Mouse (Mus musculus): ENCODE measurements around the gene Lrrk1. TPM values are rescaled to one million over a fixed set of nuclear protein-coding genes. Genes with fewer than 3 reads are reported as not detected.

Gene Lrrk1
- polyA plus RNA-seq (2016; fragmentation: Nextera tagmentation; extraction: Ambion mirVana): 4.7 and 5.3 TPM in 2 replicates

GRCm38 (mm10) chr7:66387813-66388521 lies at the start of gene Lrrk1:
TSS of gene Lrrk1 (minus strand) at chr7:66388350.
- H3K4me1 ChIP-seq (replicated peaks): peaks cover 18% of the 10 kb centered on the region
- no peaks in the 10 kb centered on the region for H3K36me3 ChIP-seq
- H3K27me3 ChIP-seq (ENCODE audit: insufficient read depth, poor library complexity, severe bottlenecking): peaks cover 18% of the 10 kb centered on the region
- H3K9me3 ChIP-seq: no peaks in the 10 kb centered on the region
- H3K4me3 ChIP-seq: peak within 1 kb of the TSS; percentile 75
- peak within 1 kb of the TSS; percentile 92 for H3K27ac ChIP-seq
- WGBS: under 1% methylated on average over 70 of the region's 70 CpGs
- DNase-seq (ENCODE audit: low spot score): peak; percentile 73

DNA sequence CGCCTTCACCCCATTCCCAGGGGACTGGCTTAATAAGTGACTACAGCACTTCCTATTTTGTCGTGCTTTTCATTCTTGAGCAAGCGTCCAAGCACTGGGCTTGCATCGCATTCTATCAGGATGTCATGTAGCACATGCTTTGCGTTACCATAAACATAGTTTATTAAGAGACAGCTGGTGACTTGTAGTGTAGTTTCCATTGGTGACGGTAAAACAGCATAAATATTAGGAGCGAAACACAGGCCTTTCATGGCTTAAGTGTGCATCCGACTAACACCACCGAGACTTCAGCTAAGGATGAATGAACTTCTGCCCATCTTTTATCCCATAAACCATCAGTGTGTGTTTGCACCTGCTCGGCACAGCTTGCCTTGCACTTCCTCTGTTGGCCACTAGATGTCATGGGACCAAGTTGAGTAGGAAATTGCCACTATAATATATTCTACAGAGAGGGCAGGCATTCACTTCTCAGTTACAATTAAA lies 46.3 kb upstream of the Lrrk1 start:
- peaks cover 11% of the 10 kb centered on the region for H3K27me3 ChIP-seq (ENCODE audit: insufficient read depth, poor library complexity, severe bottlenecking)
- no peaks in the 10 kb centered on the region for H3K36me3 ChIP-seq
- H3K9me3 ChIP-seq: no peaks in the 10 kb centered on the region
- DNase-seq (ENCODE audit: low spot score): peak; percentile 69
- H3K4me3 ChIP-seq: no peak overlapping the region
- WGBS: 55% methylated on average over 10 of the region's 10 CpGs
- H3K4me1 ChIP-seq (replicated peaks): no peaks in the 10 kb centered on the region
- H3K27ac ChIP-seq: no peak overlapping the region

- no peaks in the 10 kb centered on the region for H3K9me3 ChIP-seq
- WGBS: under 1% methylated on average over 56 of the region's 56 CpGs
- peaks cover 18% of the 10 kb centered on the region for H3K4me1 ChIP-seq (replicated peaks)
- no peaks in the 10 kb centered on the region for H3K36me3 ChIP-seq
- DNase-seq (ENCODE audit: low spot score): peak; percentile 68
- peaks cover 78% of the 10 kb centered on the region for H3K27me3 ChIP-seq (ENCODE audit: insufficient read depth, poor library complexity, severe bottlenecking)
- peak within 1 kb of the TSS; percentile 64; the same call in 1 of the 2 replicates for H3K27ac ChIP-seq
- peak within 1 kb of the TSS; percentile 62 for H3K4me3 ChIP-seq
These were observed 39.4 kb upstream of the Lrrk1 start, which contains the start of gene Aldh1a3 for GRCm38 (mm10) chr7:66427437-66428161. TSS of gene Aldh1a3 (minus strand) at chr7:66427517.

- Histone ChIP-seq H3K27me3 (ENCODE audit: insufficient read depth, poor library complexity, severe bottlenecking) (peaks cover 78% of the 10 kb centered on the region), H3K9me3 (no peaks in the 10 kb centered on the region), H3K27ac (no peak overlapping the region; the same call in 1 of the 2 replicates), H3K4me3 (peak overlapping the region; percentile 62), H3K4me1 (replicated peaks) (peaks cover 18% of the 10 kb centered on the region), H3K36me3 (no peaks in the 10 kb centered on the region)
- DNase-seq (ENCODE audit: low spot score): no peak
- WGBS: under 1% methylated on average over 23 of the region's 23 CpGs
These were observed 38.9 kb upstream of the Lrrk1 start for GRCm38 (mm10) chr7:66427053-66427436.

- 79% methylated on average over 8 of the region's 8 CpGs for WGBS
- H3K4me3 ChIP-seq: no peak overlapping the region
- H3K27me3 ChIP-seq (ENCODE audit: insufficient read depth, poor library complexity, severe bottlenecking): peaks cover 69% of the 10 kb centered on the region
These were observed 33.8 kb upstream of the Lrrk1 start for GRCm38 (mm10) chr7:66421903-66422302.

GRCm38 (mm10) chr7:66418981-66419380 lies 30.8 kb upstream of the Lrrk1 start:
- Histone ChIP-seq H3K9me3 (no peaks in the 10 kb centered on the region), H3K36me3 (no peaks in the 10 kb centered on the region), H3K27ac (no peak overlapping the region), H3K4me3 (no peak overlapping the region), H3K27me3 (ENCODE audit: insufficient read depth, poor library complexity, severe bottlenecking) (peaks cover 40% of the 10 kb centered on the region), H3K4me1 (replicated peaks) (peaks cover 3% of the 10 kb centered on the region; the same call in 1 of the 2 replicates)
- DNase-seq (ENCODE audit: low spot score): no peak
- WGBS: 51% methylated on average over 12 of the region's 12 CpGs

More at GRCm38 (mm10) chr7:66421903-66422302, 33.8 kb upstream of the Lrrk1 start:
- no peak for DNase-seq (ENCODE audit: low spot score)
- H3K9me3 ChIP-seq: no peaks in the 10 kb centered on the region
- peaks cover 9% of the 10 kb centered on the region for H3K4me1 ChIP-seq (replicated peaks)
- H3K36me3 ChIP-seq: no peaks in the 10 kb centered on the region
- H3K27ac ChIP-seq: no peak overlapping the region

DNA sequence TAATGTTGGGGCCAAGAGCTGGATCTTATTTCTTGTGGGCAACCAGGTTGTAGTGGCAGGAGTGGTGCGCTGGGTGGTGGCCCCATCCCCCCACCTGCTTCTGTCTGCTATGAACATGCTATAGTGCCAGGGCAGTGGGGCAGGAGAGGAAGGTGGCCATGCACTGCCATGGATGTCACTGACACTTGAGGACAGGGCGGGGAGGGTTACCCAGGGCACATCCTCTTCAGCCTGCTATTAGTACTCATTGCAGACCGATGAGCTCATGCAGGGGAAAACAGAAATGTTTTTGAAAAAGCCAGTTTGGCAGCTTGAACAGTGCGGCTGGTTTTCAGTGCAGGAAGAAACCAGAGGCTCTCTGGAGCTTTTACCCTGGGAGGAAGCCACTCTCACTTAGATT lies 28.7 kb upstream of the Lrrk1 start:
- Histone ChIP-seq H3K36me3 (no peaks in the 10 kb centered on the region), H3K4me1 (replicated peaks) (peaks cover 3% of the 10 kb centered on the region; the same call in 1 of the 2 replicates), H3K27me3 (ENCODE audit: insufficient read depth, poor library complexity, severe bottlenecking) (peaks cover 27% of the 10 kb centered on the region), H3K9me3 (no peaks in the 10 kb centered on the region), H3K27ac (no peak overlapping the region), H3K4me3 (no peak overlapping the region)
- 89% methylated on average over 4 of the region's 4 CpGs for WGBS
- no peak for DNase-seq (ENCODE audit: low spot score)

GRCm38 (mm10) chr7:66413093-66413492 lies 24.9 kb upstream of the Lrrk1 start:
- 85% methylated on average over 7 of the region's 7 CpGs for WGBS
- H3K4me1 ChIP-seq (replicated peaks): no peaks in the 10 kb centered on the region; the same call in 1 of the 2 replicates

DNA sequence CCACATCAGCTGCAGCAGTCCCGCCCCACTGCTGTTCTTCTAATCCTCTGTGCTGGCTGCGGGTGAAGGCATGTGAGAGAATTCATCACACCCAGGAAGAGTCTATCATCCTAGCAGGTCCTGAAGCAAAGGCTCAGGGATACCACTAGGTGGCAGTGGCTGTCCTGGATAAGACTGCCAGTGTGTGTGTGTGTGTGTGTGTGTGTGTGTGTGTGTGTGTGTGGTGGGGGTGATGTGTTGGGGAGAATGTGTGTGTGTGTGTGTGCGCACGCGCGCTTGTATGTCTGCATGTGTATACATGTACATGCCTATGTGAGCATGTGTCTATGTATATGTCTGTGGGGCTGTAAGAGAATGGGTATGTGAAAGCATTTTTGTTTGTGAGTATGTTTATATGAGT lies 21.3 kb upstream of the Lrrk1 start:
- Histone ChIP-seq H3K9me3 (no peaks in the 10 kb centered on the region), H3K4me1 (replicated peaks) (peaks cover 14% of the 10 kb centered on the region), H3K27ac (no peak overlapping the region), H3K27me3 (ENCODE audit: insufficient read depth, poor library complexity, severe bottlenecking) (peaks cover 6% of the 10 kb centered on the region; the same call in 1 of the 2 replicates), H3K4me3 (no peak overlapping the region), H3K36me3 (no peaks in the 10 kb centered on the region)
- WGBS: 71% methylated on average over 6 of the region's 6 CpGs
- peak; percentile 52 for DNase-seq (ENCODE audit: low spot score)

More at GRCm38 (mm10) chr7:66413093-66413492, 24.9 kb upstream of the Lrrk1 start:
- H3K9me3 ChIP-seq: no peaks in the 10 kb centered on the region
- no peaks in the 10 kb centered on the region for H3K27me3 ChIP-seq (ENCODE audit: insufficient read depth, poor library complexity, severe bottlenecking)
- H3K27ac ChIP-seq: no peak overlapping the region
- H3K36me3 ChIP-seq: no peaks in the 10 kb centered on the region
- no peak for DNase-seq (ENCODE audit: low spot score)
- no peak overlapping the region for H3K4me3 ChIP-seq

DNA sequence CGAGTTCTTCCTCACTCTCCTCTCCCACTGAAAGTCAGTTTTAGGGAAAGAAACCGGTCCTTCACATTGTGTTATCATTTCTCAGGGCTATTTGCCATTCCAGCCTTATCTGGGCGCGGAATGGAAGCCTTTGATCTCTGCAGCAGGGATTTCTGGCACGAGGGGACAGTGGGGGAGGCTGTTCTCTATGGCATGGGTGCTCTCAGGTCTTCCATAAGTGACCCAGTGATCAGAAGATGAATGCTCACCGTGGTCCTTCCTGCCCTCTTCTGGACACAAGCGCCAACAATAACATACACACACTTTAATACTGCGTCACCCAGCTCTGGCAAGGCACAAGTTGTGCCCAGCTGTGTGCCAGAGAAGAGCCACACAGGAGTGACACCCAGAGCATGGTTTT lies 18.8 kb upstream of the Lrrk1 start:
- 82% methylated on average over 8 of the region's 8 CpGs for WGBS
- Histone ChIP-seq H3K27ac (no peak overlapping the region), H3K36me3 (no peaks in the 10 kb centered on the region), H3K9me3 (no peaks in the 10 kb centered on the region), H3K27me3 (ENCODE audit: insufficient read depth, poor library complexity, severe bottlenecking) (peaks cover 6% of the 10 kb centered on the region; the same call in 1 of the 2 replicates), H3K4me1 (replicated peaks) (peaks cover 14% of the 10 kb centered on the region), H3K4me3 (no peak overlapping the region)
- DNase-seq (ENCODE audit: low spot score): no peak

GRCm38 (mm10) chr7:66405951-66406721 lies 18.0 kb upstream of the Lrrk1 start:
- Histone ChIP-seq H3K36me3 (no peaks in the 10 kb centered on the region), H3K9me3 (no peaks in the 10 kb centered on the region), H3K27me3 (ENCODE audit: insufficient read depth, poor library complexity, severe bottlenecking) (peaks cover 6% of the 10 kb centered on the region; the same call in 1 of the 2 replicates), H3K4me3 (no peak overlapping the region), H3K27ac (no peak overlapping the region), H3K4me1 (replicated peaks) (peaks cover 14% of the 10 kb centered on the region)
- no peak for DNase-seq (ENCODE audit: low spot score)
- WGBS: 63% methylated on average over 13 of the region's 13 CpGs

GRCm38 (mm10) chr7:66405541-66405940 lies 17.4 kb upstream of the Lrrk1 start:
- no peaks in the 10 kb centered on the region for H3K9me3 ChIP-seq
- peaks cover 14% of the 10 kb centered on the region for H3K4me1 ChIP-seq (replicated peaks)
- no peak overlapping the region for H3K4me3 ChIP-seq
- 64% methylated on average over 11 of the region's 11 CpGs for WGBS
- no peak overlapping the region for H3K27ac ChIP-seq
- peaks cover 6% of the 10 kb centered on the region; the same call in 1 of the 2 replicates for H3K27me3 ChIP-seq (ENCODE audit: insufficient read depth, poor library complexity, severe bottlenecking)
- no peak for DNase-seq (ENCODE audit: low spot score)
- no peaks in the 10 kb centered on the region for H3K36me3 ChIP-seq
